Mouse (Mus musculus) forebrain, embryonic 16.5 days (tissue): ENCODE results near the gene Plcb1. TPM values are rescaled to one million over a fixed set of nuclear protein-coding genes. Genes with fewer than 3 reads are reported as not detected.

Source experiments
- ATAC-seq: fragments of 200-750 bp; cut with Nextera tagmentation; 2 replicates; pipeline ENCODE4 v1.8.0; 2017; ENCODE audit warnings: mild to moderate bottlenecking, moderate library complexity
- H3K27ac ChIP-seq: fragments of 300-500 bp; sonication (generic); 2 replicates; pipeline ENCODE4 v1.5.1; 2014; ENCODE audit warnings: low read length, control low read depth
- H3K27me3 ChIP-seq: fragments of 300-500 bp; sonication (generic); replicated peaks from 2 replicates; pipeline ENCODE4 v1.6.1; 2014; ENCODE audit warnings: low read length; ENCODE audit not compliant: control insufficient read depth, insufficient read depth
- H3K36me3 ChIP-seq: fragments of 300-500 bp; sonication (generic); 2 replicates; pipeline ENCODE4 v1.6.1; 2014; ENCODE audit not compliant: control insufficient read depth, insufficient read depth
- H3K4me1 ChIP-seq: fragments of 300-500 bp; sonication (generic); replicated peaks from 2 replicates; pipeline ENCODE4 v1.6.1; 2014; ENCODE audit warnings: low read length; ENCODE audit not compliant: control insufficient read depth, insufficient read depth
- H3K4me2 ChIP-seq: fragments of 300-500 bp; sonication (generic); 2 replicates; pipeline ENCODE4 v1.6.1; 2014; ENCODE audit warnings: mild to moderate bottlenecking, low read length, control low read depth
- H3K4me3 ChIP-seq: fragments of 300-500 bp; sonication (generic); replicated peaks from 2 replicates; pipeline ENCODE4 v1.5.1; 2014; ENCODE audit warnings: mild to moderate bottlenecking, low read length, control low read depth
- H3K9ac ChIP-seq: fragments of 300-500 bp; sonication (generic); replicated peaks from 2 replicates; pipeline ENCODE4 v1.6.1; 2014; ENCODE audit warnings: low read depth, low read length, control low read depth
- H3K9me3 ChIP-seq: fragments of 300-500 bp; sonication (generic); 2 replicates; pipeline ENCODE4 v1.6.1; 2016; ENCODE audit warnings: low read length; ENCODE audit not compliant: control insufficient read depth
- WGBS: fragments of 180-500 bp; shearing (Covaris S2); extraction: QIAGEN DNeasy Blood & Tissue Kit; methylation state at CpG from one replicate; pipeline ENCODE4 v1.1.7; 2014; 5-methylcytosine and 5-hydroxymethylcytosine counted together
- polyA plus RNA-seq: library from polyadenylated mRNA; unstranded; fragments of >200 nt; fragmentation: Nextera tagmentation; extraction: Ambion mirVana; gene quantifications from 2 replicates; pipeline ENCODE4 v1.2.1, GENCODE M21; 2015

The Plcb1 gene
- polyA plus RNA-seq, 1 experiment from 2014 or later, result 49.4 TPM

DNA sequence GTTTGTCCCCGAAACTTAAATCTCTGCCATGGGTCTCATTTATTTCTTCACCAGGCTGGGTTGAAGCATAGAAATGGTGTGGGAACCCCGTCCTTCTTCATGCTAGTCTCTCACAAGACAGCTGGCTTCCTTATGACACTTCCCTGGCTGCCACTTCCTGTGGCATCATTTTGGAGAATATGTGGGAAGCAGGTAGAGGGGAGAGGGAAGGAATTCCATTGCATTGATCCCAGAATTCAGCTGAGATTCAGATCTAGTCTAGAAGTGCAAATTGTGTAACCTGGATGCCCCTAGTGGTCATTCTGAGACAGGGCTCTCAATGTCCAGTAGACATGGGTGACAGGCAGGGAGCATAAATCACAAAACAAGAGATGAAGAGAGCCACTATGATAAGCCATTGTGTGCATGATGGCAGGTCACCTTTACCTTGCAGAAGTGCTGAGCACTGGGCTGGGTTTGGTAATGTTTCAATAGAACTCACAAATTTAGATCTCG lies 466.0 kb downstream of the Plcb1 start:
- ATAC-seq, result no peak
- Histone ChIP-seq H3K9me3 (no peaks in the 10 kb centered on the region), H3K4me1 (no peaks in the 10 kb centered on the region), H3K36me3 (no peaks in the 10 kb centered on the region), H3K4me2 (no peak overlapping the region), H3K27ac (no peak overlapping the region), H3K9ac (no peak overlapping the region), H3K27me3 (no peaks in the 10 kb centered on the region), H3K4me3 (no peak overlapping the region)
- WGBS, result 94% methylated on average over 3 of the region's 3 CpGs

DNA sequence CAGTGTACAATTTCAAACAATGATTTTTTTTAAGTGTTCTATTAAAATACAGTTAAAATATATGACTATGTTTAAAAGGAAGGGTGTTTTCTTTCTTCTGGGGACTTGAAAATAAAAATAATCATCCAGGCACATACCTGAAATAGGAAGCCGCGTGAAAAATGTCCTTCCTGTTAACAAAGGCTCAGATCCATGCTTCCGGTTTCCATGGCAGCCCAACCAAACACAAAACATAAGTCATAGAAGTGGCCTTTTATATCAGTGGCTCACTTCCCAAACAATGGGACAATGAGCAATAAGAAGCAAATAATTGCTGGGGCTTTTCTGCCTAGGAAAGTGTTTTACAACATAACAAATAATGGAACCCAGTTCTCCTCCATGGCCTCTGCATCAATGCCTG lies 473.3 kb downstream of the Plcb1 start:
- Histone ChIP-seq H3K4me3 (no peak overlapping the region), H3K36me3 (no peaks in the 10 kb centered on the region), H3K27ac (no peak overlapping the region), H3K9me3 (no peaks in the 10 kb centered on the region), H3K4me2 (no peak overlapping the region), H3K9ac (no peak overlapping the region), H3K4me1 (0 out of 2 replicates have a peak, but pooled peaks cover 2% of the 10 kb centered on the region), H3K27me3 (no peaks in the 10 kb centered on the region)
- ATAC-seq, result no peak
- 44% methylated on average over 3 of the region's 3 CpGs for WGBS

GRCm38 (mm10) chr2:135263943-135264342 lies 478.1 kb downstream of the Plcb1 start:
- ATAC-seq, result no peak
- no peak overlapping the region for H3K4me3 ChIP-seq
- WGBS, result 82% methylated on average over 2 of the region's 2 CpGs
- no peaks in the 10 kb centered on the region for H3K36me3 ChIP-seq
- H3K9me3 ChIP-seq, result no peaks in the 10 kb centered on the region
- H3K4me1 ChIP-seq, result 0 out of 2 replicates have a peak, but pooled peaks cover 2% of the 10 kb centered on the region
- H3K27me3 ChIP-seq, result no peaks in the 10 kb centered on the region
- no peak overlapping the region for H3K4me2 ChIP-seq
- H3K9ac ChIP-seq, result no peak overlapping the region
- no peak overlapping the region for H3K27ac ChIP-seq

GRCm38 (mm10) chr2:135274949-135275348 lies 489.1 kb downstream of the Plcb1 start:
- no peak for ATAC-seq
- Histone ChIP-seq H3K27ac (no peak overlapping the region), H3K36me3 (no peaks in the 10 kb centered on the region), H3K27me3 (no peaks in the 10 kb centered on the region), H3K4me3 (no peak overlapping the region), H3K4me1 (peaks cover 7% of the 10 kb centered on the region), H3K9ac (no peak overlapping the region), H3K4me2 (no peak overlapping the region), H3K9me3 (no peaks in the 10 kb centered on the region)
- WGBS, result 87% methylated on average over 5 of the region's 5 CpGs

GRCm38 (mm10) chr2:135278506-135278905 lies 492.6 kb downstream of the Plcb1 start:
- 35% methylated on average over 3 of the region's 3 CpGs for WGBS
- H3K9me3 ChIP-seq, result no peaks in the 10 kb centered on the region

DNA sequence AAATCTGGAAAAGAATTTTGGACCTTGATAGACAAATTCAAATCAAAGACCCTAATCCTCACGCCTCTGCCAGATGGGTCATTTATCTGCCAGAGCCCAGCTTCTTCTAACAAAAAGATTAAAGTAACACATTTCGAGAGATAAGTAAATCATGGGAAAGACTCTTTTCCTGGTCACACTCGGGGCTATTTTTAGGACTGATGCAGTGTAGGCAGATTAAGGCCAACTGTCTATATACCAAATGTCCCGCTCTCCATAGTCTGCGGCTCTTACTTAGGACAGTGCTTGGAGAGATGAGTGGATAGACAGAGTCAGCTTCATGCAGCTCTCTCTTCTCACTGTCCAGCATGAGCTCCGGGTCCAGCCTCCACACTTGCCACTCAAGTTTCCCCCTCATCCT lies 493.2 kb downstream of the Plcb1 start:
- Histone ChIP-seq H3K4me2 (no peak overlapping the region), H3K9ac (no peak overlapping the region), H3K27me3 (no peaks in the 10 kb centered on the region), H3K9me3 (no peaks in the 10 kb centered on the region), H3K36me3 (no peaks in the 10 kb centered on the region), H3K4me3 (no peak overlapping the region), H3K27ac (peak overlapping the region; percentile 87), H3K4me1 (peaks cover 7% of the 10 kb centered on the region)
- 56% methylated on average over 6 of the region's 6 CpGs for WGBS
- peak; percentile 54 for ATAC-seq

More at GRCm38 (mm10) chr2:135278506-135278905, 492.6 kb downstream of the Plcb1 start:
- peak; percentile 93 for ATAC-seq
- H3K4me3 ChIP-seq, result no peak overlapping the region
- H3K27me3 ChIP-seq, result no peaks in the 10 kb centered on the region
- H3K9ac ChIP-seq, result no peak overlapping the region
- peak overlapping the region; percentile 87 for H3K27ac ChIP-seq
- H3K36me3 ChIP-seq, result no peaks in the 10 kb centered on the region
- no peak overlapping the region for H3K4me2 ChIP-seq
- peaks cover 7% of the 10 kb centered on the region for H3K4me1 ChIP-seq

DNA sequence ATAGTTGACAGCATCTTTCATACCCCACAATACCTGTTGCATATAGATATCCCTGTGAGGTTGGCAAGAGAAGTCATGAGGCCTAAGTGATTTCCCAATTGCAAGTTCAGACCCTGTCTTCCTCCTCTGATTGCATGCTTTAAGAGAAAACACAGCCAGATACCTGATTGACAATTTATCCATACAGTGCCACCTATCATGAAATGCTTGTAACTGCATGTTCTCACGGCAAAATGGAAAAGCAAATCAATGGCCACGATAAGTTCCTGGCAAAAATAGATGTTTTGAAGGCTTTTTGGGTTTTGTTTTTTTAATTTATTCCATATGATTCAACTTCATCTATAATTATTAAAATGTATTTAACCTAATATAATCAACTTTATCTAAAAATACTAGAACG lies 497.9 kb downstream of the Plcb1 start:
- Histone ChIP-seq H3K4me2 (no peak overlapping the region), H3K4me3 (no peak overlapping the region), H3K9ac (no peak overlapping the region), H3K27me3 (no peaks in the 10 kb centered on the region), H3K27ac (no peak overlapping the region), H3K36me3 (no peaks in the 10 kb centered on the region), H3K9me3 (no peaks in the 10 kb centered on the region), H3K4me1 (peaks cover 7% of the 10 kb centered on the region)
- ATAC-seq, result no peak
- 78% methylated on average over 3 of the region's 3 CpGs for WGBS

- 94% methylated on average over 8 of the region's 8 CpGs for WGBS
- no peaks in the 10 kb centered on the region for H3K36me3 ChIP-seq
- H3K4me1 ChIP-seq, result peaks cover 4% of the 10 kb centered on the region
- H3K27ac ChIP-seq, result no peak overlapping the region
- no peak overlapping the region for H3K4me2 ChIP-seq
- no peak for ATAC-seq
- H3K9ac ChIP-seq, result no peak overlapping the region
- no peaks in the 10 kb centered on the region for H3K27me3 ChIP-seq
- H3K4me3 ChIP-seq, result no peak overlapping the region
- H3K9me3 ChIP-seq, result no peaks in the 10 kb centered on the region
Measured at GRCm38 (mm10) chr2:135296184-135296769, 510.4 kb downstream of the Plcb1 start.

- no peak overlapping the region for H3K4me3 ChIP-seq
- peaks cover 4% of the 10 kb centered on the region for H3K4me1 ChIP-seq
- H3K27ac ChIP-seq, result no peak overlapping the region
- ATAC-seq, result no peak
- no peak overlapping the region for H3K9ac ChIP-seq
- no peaks in the 10 kb centered on the region for H3K36me3 ChIP-seq
- 96% methylated on average over 1 of the region's 1 CpGs for WGBS
- no peak overlapping the region for H3K4me2 ChIP-seq
- H3K27me3 ChIP-seq, result no peaks in the 10 kb centered on the region
- no peaks in the 10 kb centered on the region for H3K9me3 ChIP-seq
Measured at GRCm38 (mm10) chr2:135300480-135300879, 514.6 kb downstream of the Plcb1 start.

GRCm38 (mm10) chr2:135302483-135302882 lies 516.6 kb downstream of the Plcb1 start:
- Histone ChIP-seq H3K27me3 (no peaks in the 10 kb centered on the region), H3K4me2 (no peak overlapping the region), H3K4me1 (peaks cover 9% of the 10 kb centered on the region), H3K4me3 (no peak overlapping the region), H3K27ac (no peak overlapping the region), H3K9ac (no peak overlapping the region), H3K36me3 (no peaks in the 10 kb centered on the region), H3K9me3 (no peaks in the 10 kb centered on the region)
- no peak for ATAC-seq
- 97% methylated on average over 2 of the region's 2 CpGs for WGBS
